Mouse (Mus musculus) c-Kit-positive CD71-positive TER-119-positive erythroid progenitor cells, embryonic 14.5 days (primary cell): ENCODE results near the gene Skap2.

Experiments
- DNase-seq: peaks from one replicate; pipeline ENCODE4 v3.0.0-alpha.2; 2013; ENCODE audit warnings: low spot score

Skap2 gene

DNA sequence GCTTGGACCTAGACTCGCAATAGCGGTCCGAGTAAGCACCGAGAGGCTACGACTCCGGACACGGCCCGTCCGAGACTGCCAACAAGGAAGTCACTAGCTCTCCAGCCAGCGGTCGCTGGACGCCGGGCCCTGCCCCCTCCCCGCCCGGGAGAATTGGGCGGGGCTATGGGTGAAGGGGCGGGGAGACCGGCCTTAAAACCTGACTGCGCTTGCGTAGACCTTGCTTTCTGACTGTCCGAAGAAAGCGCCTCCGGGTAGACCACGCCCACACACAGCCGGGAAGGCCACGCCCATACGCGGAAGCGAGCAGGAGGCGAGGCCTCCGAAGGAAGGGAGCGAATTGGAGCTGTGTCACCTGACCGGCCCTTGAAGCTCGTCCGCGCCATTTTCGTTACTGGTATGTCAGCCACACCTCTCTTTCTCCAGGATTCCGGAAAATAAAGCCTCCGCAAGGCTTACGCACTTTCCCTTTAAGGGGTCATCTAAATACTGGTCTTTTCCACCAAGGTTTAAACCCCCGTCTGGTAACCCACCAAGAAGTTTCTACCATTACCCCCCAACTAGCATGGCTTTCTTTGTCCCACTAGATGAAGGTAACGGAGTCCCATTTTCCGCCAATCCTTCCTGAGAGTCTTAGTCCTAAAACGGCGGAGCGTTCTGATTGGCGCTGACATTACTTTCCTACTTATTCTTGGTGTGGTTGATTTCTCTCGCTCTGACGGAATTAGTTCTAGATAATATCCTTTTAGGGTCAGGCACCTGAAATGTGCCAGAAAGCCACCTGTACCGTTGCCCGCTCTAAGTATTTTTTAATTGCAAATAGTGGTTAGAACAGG is at the start of gene Skap2:
Skap2 (minus strand) TSS at position 141 of the 836 bp plus-strand sequence.
- DNase-seq = peak; percentile 95

DNA sequence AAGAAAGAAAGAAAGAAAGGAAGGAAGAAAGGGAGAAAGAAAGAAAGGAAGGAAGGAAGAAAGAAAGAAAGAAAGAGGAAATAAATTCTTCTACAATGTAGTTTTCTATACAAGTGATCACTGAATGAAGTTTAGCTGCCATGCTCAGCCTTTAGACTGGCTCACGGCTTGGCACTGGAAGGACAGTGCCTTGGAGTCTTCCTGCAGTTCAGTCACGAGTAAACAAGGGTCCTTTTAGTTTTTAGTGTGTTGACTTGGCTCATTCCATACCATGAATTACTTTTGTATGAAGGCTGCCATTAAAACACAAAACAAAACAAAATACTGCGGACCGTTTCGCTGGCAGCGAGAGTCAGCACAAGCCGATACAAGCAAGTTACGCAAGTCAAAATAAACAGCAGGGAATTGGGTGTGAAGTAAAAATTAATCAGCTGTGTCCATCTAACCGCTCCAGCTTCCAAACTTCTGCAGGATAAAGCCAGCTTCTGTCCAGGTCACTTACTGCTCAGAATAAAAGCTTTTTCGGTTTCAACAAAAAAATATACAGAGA is 46.6 kb upstream of the Skap2 start:
- DNase-seq = no peak

DNA sequence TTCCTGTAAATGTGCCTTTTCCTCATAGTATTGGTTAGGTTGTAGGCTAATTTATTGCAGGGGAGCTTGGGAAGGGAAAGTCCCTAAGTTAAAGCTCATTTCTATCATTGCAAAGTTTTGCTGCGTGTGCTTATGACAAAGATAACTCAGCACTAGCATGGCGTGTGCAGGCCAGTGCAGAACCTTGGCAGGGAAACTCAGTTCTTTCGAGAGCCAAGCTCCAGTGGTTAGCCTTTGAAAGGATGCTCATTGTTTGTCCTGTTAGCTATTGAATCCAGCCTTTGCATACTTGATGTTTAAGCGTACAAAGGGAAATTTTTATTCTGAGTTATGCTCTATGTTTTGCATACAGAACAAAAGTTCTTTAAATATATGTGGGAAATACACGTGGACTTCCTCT is 45.8 kb upstream of the Skap2 start:
- no peak for DNase-seq

DNA sequence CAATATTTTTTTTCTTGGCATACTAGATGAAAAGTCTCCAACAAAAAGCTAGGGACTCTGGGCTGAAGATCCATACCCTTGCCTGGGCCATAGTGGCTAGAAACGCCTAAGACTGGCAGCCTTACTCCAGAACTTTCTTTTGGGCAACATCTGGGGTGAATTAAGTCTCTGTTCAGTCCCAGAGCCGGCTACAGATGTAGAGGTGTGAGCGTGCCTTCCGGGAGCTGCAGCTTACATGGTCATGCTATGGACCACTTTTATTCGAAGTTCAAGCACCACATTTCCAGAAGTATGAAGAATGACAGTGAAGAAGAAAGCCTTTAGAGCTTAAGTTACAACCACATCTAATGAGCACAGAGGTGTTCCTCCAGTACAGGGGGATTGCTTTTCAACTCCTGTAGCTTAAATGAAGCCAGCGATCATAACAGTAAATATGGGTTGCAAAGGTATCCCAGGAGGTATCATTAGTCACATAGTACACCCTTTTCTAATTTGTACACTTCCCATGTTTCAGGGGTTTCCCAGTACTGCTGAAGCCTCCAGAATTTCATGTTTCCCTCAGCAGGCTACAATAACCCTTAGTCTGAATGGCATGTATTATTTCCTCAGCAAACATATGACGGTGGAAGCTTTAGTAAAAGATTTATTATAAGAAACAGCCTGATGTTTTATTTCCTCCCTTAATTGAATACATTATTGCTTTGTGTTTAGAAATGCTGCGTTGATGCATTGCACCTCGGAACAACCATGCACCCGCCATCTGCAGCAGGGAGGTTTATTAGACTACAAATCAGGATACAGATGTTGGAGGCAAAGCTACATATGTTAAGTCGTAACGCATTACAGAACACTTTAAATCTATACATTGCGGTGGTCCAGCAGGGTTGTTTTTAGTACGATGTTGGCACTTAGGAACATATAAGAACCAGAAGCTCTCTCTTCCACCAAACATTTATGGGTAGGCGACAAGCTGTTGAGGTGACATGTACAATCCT is 41.5 kb upstream of the Skap2 start:
- DNase-seq = no peak

DNA sequence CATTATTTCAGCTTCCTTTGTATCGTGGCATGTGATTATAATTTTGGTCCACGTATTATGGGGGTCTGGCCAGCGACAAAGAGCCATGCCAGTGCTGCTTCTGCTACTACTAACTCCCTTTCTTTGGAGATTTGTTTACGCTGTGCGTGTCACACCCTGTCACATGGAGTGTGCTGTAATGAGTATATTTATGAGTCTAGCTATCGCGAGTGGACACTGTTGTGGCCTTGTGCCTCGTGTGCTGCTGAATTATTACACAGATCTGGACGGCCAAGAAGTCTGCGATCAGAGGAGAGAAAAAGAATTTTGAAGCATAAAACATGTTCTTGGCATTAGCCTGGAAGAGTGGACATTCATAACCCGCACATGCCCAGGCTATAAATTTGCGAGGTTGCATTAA is 37.7 kb upstream of the Skap2 start:
- no peak for DNase-seq

DNA sequence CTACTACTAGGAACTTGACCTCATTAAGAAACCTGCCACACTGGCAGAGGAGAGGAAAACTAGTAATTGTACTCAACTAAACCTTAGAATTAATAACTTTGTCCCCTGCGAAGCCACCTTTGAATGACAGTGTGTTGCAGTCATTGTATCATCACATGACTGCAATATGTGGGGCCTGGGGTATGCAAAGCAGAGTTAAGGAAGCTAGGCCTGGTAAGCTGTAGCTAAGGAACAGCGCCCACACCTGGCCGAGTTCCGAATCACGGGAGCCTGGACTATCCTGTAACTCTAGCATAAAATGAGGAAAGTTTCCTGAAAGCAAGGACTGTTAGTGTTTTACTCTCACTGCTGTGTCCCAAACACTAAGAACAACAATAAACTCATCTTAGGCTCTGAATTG is 33.2 kb upstream of the Skap2 start:
- no peak for DNase-seq

DNA sequence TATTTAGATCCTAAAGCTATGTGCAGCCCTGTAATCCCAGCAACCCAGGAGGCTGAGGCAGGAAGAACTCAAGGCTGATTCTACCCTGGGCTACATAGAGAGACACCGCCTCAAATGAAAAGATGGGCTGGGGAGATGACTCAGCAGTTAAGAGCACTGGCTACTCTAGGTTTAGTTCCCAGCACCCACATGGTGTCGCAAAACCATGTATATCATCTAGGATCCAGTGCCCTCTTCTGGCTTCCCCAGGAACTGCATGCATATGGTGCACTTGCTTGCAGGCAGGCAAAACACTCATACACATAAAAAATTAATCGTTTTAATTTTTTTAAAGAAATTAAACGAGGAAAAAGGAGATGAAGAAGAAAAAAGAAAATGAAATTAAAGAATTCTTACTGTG is 23.7 kb upstream of the Skap2 start:
- DNase-seq = peak; percentile 10

DNA sequence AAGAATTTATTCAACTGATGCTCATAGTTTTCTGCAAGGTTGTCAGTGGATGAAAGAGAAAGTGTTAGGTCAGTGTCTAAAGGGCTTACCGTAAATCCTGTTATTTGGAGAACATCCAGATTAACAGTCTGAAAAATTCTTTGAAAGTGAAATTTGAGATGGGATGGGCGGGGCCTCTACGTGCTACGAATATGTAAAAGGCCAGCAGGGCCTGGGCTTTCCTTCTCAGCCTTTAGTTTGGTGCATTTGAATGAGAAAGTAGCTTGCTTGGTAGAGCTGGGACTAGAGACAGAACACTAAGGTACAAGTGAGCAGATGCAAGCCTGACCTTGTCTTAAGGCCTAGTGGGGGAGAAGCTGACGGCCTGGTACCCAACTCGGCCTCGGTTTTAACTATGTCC is 18.8 kb upstream of the Skap2 start:
- DNase-seq = no peak

DNA sequence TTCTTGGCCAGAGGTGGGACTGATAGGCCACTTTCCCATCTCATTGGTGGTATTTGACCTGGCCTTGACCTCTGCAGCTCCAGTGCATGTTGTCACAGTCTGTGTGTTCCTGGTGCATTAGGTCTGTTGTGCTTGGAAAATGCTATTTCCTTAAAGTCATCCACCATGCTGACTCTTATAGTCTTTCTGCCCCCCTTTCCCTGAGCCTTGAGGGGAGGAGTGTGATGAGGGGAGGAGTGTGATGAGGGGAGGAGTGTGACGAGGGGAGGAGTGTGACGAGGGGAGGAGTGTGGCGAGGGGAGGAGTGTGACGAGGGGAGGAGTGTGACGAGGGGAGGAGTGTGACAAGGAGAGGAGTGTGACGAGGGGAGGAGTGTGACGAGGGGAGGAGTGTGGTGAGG is 15.8 kb upstream of the Skap2 start:
- no peak for DNase-seq

DNA sequence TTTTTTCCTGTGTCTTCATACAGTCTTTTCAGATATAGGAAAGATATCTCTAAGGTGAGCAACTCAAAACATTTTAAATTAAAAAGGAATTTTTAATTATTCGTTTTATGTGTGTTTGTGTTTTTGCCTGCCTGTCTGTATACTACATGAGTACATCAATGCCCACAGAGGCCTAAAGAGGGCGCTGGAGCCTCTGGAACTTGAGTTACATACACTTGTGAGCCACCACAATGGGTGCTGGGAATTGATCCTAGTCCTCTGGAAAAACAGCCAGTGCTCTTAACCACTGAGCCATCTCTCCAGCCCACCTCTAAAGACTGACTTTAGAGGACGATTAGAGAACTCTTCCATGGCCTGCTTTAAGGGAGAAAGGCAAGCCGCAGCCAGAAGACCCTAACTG is 14.8 kb upstream of the Skap2 start:
- no peak for DNase-seq

DNA sequence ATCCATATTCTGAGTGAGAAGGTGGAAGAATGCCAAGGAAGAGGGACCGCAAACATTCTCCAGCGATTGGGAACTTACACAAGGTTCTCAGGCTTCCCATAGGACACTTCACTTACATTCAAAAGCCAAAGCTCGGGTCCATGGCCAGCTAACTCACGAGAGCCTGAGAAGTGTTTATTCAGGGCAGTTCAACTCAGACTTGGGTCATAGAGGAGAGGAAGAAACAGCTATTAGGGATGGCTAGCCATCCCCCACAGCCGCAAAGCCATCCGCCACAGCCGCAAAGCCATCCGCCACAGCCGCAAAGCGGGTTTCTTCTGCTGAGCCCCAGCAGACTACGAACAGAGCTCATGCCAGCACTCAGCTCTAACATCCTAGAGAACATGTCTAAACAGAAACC is 13.9 kb upstream of the Skap2 start:
- DNase-seq = no peak

DNA sequence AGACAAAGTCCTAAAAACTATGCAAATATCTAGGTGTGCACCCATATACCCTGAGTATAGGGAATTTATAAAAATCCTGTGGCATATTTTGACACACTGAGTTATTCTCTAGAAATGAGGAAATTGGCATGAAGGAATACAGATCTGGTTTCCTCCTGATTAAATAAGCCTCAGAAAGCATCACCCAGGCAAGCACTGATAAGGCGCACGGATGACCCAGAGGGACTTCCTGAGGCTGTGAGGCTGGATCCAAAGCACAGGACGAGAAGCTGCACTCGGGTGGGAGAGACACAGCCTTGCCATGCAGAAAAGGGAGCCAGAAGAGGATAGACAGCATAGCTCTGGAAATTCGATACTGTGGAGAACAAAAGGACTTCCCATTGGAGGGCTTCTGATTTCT is 12.4 kb upstream of the Skap2 start:
- no peak for DNase-seq

DNA sequence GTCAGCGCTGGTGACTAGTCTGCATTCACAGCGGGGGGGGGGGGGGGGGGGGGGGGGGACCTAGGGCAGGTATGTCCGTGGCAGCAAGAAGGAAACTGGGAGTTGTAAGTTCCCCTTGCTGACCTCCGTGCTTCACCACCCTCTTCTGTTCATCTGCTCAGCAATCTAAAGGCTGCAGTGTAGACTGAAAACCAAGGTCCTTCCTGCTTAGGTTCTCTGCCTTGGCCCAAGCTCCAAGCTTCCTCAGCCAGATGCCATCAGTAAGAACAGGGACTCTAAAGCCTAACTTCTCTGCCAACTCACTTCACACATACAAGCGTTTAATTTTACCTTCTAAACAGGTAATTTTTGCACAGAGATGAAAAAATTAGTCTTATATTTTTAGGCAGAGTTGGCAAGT is 10.0 kb upstream of the Skap2 start:
- no peak for DNase-seq

DNA sequence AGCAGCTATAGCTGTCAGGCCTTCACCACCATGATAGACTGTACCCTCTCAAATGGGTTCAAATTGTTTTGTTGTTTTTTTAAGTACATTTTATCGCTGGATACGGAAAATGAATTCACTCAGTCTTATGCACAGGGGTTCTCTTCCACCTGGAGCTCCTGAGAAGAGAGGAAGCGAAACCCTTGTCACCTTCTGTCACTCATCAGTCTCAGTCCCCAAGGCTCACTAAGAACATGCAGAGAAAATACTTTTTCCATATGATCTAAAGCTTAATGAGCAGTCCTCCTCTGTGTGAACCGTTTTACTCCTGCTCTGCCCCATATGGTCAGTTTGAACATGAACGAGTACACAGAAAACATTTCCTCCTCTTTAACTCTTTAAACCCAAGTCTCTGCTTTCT is 7.9 kb upstream of the Skap2 start:
- DNase-seq = no peak

DNA sequence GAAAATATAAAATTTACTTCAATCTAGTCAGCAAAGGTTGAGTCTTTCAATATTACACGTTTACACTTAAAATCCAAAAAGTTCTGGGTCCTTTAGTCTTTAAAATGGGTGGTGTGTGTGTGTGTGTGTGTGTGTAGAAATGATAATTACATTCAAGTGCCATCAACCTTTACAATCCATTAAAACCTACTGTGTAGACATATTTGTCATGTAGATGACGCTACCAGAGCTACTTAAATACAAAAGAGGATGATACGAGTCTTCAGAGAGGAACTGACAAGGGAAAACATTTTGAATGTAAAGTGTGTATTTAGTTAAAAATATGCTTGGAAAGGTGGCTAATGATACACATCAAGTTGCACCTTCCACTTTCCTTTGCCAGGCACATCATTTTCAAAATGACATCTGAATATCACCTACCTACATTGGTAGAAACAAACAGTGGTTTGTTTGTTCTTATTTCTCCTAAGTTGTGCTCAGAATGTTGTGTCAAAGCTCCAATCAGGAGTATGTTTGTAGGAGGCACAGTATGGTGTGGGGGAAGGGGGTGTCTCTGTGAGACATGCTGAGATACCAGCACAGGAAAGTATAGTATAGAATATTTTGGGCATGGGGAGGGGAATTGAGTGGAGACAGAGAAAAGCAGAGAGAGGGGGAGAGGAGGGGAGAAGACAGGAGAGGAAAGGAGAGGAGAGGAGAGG is 1.0 kb upstream of the Skap2 start:
- peak; percentile 18 for DNase-seq

DNA sequence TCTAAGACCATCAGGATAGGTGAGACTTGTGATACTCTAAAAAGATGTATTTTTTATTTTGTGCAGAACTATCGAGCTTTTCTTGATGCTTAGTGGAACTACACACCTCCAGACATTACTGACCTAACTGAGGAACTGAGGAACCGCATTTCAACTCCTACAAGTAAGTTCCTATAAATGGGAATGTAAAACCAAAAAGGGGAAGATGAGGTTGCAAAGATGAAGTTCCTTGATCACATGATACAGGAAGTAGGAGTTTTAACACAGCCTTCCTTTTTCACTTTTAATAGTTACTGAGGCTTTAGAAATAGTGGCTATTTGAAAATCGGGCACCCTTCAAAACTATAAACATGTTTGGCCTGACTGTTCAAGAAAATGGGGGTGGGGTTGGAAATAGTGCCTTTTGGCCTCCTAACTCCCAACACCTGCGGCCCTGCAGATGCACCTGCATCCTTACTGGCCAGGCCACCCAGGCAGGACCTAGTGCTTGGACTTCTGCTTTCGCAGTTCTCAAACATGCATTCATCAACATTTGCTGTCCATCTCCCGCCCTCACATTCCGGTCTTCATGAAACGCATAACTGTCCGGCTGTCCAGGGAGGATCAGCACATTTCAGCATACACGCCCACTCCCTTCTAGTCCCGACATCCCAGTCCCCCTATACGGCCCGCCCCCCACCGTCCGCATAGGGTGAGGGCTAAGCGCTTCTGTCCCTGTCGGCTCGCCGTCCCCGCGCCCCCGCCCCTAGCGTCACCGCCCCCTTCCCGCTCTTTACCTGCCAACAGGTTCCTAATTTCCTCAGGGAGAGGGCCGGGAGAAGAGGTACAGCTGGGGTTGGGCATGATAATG is 565 bp downstream of the Skap2 start:
- DNase-seq = peak; percentile 3

DNA sequence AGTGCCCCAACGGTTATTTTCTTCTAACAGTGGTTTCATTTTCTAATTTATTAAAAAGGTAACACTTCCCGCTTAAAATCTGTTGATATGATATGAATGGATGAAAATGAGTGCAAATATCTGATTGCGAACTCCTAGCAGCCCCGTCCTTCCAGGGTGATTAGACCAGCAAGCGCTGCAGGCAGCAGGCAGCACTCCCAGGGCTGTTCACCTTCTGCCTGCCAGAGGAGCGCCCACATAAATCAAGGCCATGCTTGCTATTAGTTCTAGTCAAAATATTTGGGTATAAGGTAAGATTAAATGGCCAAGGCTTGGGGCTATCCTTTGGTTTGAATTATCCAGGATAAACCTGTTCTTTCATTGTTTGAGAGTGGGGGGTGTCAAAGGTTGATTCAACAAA is 3.0 kb downstream of the Skap2 start:
- no peak for DNase-seq

DNA sequence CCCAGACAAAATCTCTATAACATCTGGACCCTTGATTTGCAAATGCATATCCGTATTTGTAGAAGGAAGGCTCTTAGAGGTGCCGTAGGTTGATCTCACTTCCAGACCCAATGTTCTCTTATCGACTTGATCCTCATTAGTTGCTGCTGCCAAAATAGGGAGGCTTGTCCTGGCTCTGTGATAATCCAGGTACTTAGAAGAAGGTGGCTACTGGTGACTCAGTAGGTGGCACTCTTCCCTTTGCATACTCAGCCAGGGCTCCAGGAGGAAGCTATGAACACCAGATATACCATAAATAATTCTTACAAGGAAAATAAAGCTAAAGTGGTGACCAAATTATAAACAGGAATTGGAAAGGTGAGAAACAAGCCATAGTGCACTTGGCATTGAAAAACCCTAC is 3.6 kb downstream of the Skap2 start:
- DNase-seq = no peak

DNA sequence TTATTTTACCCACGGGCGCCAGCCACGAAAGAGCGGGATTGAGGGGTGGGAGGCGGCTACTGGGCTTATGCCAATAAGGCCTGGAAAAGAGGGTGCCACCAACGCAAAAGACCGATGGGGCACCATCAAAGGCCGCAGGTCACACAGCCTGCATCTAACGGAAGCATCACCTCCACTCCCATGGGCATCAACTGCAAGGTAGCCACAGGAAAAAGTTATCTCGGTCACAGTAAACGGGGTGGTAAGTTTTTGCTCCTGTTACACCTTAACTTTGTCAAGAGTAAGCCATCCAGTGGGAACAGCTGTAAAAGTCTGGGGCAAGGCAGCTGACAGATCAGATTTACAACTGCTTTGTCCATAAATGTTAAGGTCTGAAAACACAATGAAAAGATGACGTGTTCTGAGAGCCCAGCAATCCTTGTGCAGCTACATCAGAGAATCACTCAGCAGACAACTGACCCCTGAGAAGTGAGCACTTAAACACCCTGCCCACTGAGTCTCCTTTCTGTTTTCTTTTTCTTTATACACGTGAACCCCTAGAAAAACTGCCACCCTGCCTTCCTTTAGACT is 5.6 kb downstream of the Skap2 start:
- DNase-seq = no peak

DNA sequence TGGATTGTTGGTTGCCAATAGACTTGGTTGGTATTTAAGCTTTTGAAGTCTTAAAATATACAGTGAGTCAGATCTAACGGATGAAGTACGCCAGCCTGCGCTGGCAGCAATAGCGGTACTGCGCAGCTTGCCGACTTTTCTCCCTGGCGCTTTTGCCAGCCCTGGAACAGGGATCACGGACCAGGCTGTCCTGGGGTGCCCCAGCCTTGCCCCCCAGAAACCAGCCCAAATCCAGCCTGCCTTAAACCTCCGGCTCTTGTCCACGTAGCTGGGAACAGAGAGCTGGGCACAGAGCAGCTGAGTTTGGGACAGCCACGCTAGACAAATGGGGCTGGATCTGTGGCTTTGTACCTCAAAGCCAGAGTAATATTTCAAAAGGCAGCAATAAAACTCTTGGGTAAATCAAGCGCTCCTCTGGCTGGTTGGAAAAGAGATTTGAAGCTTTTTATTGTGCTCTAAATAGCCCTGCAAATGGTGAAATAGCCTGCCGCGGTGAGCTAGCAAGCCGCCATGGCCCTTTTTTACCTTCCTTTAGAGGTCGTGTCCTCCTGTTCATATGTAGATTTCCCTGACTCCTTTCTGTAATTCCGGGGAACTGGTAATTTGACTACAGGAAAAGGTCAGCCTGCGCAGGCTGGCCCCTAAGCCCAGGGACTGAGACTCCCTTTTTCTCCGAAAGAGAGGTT is 6.2 kb downstream of the Skap2 start:
- no peak for DNase-seq
